Mouse (Mus musculus): ENCODE data around the gene Nek7. TPM values are rescaled to one million over a fixed set of nuclear protein-coding genes. Genes with fewer than 3 reads are reported as not detected.
A peak's percentile ranks its signal among the peaks of the same experiment; 100 is the strongest.

The Nek7 gene
- polyA plus RNA-seq, 1 experiment from 2014 or later = 13.8 TPM

DNA sequence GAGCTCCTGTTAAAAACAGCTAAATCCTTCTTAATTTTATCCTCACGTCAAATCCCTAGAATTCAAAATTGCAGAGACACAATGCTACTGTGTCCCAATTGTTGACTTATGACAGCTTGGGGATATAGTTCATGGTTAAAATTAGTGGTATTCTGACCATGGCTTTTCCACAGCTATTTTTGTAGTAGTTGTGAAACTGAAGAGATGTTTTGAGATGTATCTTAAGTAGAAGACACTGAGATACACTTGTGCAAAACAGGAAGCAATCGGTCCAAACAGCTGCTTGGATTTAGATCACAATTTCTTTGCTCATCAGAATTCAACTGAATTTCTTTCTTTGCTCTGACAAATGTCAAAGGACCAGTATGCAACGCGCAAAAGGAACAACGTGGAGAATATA lies 2.9 kb upstream of the Nek7 start:
- no peak for ATAC-seq (ENCODE audit: low read depth)
- 85% methylated on average over 5 of the region's 5 CpGs for WGBS

DNA sequence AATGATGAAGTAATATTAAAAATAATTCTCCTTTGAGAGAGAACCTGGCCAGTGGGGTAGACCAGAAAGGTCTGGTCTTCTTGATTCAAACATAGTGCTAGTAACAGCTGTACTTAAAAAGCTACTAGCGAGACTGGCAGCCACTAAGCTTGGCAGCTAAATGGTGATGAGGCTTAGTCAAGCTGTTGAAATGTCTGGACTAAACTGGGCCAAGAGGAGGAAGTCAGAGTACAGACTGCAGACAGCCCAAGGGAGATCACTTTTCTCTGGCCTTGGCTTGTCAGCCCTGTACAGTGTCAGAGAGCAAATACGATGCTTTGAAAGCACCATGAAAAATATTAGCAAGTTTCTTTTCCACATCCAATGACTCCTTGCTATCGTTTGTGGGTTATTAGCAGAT lies 2.5 kb upstream of the Nek7 start:
- no peak overlapping the region for H3K9ac ChIP-seq
- H3K4me1 ChIP-seq (replicated peaks) = peaks cover 21% of the 10 kb centered on the region
- 82% methylated on average over 3 of the region's 3 CpGs for WGBS
- no peaks in the 10 kb centered on the region for H3K36me3 ChIP-seq
- no peak overlapping the region for H3K4me3 ChIP-seq
- ATAC-seq (ENCODE audit: low read depth) = no peak
- no peak overlapping the region for H3K4me2 ChIP-seq
- H3K27ac ChIP-seq (replicated peaks) = no peak overlapping the region
- no peaks in the 10 kb centered on the region; the same call in 1 of the 2 replicates for H3K27me3 ChIP-seq
- H3K9me3 ChIP-seq = no peaks in the 10 kb centered on the region

More for the DNA sequence above, 2.9 kb upstream of the Nek7 start:
- Histone ChIP-seq H3K4me3 (no peak overlapping the region), H3K27ac (replicated peaks) (no peak overlapping the region), H3K9me3 (no peaks in the 10 kb centered on the region), H3K4me1 (replicated peaks) (peaks cover 17% of the 10 kb centered on the region), H3K27me3 (no peaks in the 10 kb centered on the region; the same call in 1 of the 2 replicates), H3K9ac (no peak overlapping the region), H3K36me3 (no peaks in the 10 kb centered on the region), H3K4me2 (no peak overlapping the region)

DNA sequence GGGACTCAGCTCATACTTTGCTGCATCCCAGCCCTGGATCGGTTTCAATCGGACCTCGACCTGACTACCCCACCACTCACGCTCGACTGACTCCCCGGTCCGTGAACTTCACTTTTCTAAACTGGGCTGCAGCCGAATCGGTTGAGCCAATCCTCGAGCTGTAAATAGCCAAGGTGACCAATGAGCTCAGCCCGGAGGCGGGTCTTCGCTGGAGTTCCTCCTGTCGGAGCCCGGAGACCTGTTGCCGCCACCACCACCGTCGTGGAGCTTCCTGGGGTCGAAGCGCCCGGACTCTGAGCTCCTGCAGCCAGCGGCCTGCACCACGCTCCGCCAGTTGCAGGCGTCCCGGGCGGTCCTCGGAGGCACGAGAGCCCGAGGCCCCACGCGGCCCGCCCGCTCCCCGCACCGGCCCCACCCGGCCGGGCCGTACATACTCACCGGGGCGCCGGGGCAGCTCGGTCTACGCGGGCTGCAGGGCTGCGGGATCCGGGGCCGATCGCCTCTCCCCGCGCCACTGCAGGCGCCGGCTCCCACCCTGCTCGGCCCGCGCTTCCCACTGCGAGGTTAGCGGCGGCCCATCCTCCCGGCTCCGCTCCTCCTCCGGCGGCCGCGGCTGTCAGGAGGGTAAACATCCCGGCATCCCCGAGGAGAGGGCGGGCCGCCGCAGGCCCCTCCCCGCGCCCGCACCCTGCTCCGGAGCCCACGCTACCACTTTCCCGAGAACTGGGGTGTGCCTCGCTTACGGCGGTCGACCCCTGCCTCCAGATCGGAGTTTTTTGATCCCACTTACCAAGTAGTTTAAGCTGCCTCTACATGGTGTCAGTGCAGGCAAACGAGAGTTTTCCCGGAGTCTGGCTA lies 598 bp downstream of the Nek7 start:
- under 1% methylated on average over 65 of the region's 83 CpGs for WGBS
- H3K27ac ChIP-seq (replicated peaks) = peak overlapping the region; percentile 87
- H3K9me3 ChIP-seq = no peaks in the 10 kb centered on the region
- peak overlapping the region; percentile 69 for H3K4me2 ChIP-seq
- H3K4me1 ChIP-seq (replicated peaks) = peaks cover 24% of the 10 kb centered on the region
- H3K9ac ChIP-seq = peak overlapping the region; percentile 79
- no peaks in the 10 kb centered on the region; the same call in 1 of the 2 replicates for H3K27me3 ChIP-seq
- peak overlapping the region; percentile 92 for H3K4me3 ChIP-seq
- ATAC-seq (ENCODE audit: low read depth) = peak; percentile 97
- H3K36me3 ChIP-seq = no peaks in the 10 kb centered on the region

DNA sequence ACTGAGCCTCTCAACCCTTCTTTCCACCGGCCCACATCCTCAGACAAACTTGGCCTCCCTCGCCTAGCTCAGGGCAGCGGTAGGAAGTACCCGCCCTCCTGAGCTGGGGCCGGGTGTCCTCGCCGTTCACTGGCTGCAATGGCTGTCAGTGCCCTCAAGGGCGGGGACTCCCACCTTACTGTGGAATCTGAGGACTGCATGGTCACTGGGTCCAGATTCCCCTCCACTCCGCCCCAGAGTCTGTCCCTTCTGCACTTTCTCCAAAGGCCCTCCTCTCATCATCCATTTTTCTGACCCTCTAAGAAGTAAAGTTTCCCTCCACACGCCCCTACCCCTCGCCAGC lies 2.0 kb downstream of the Nek7 start:
- Histone ChIP-seq H3K36me3 (no peaks in the 10 kb centered on the region), H3K9ac (peak overlapping the region; percentile 61), H3K4me1 (replicated peaks) (peaks cover 24% of the 10 kb centered on the region), H3K27me3 (no peaks in the 10 kb centered on the region; the same call in 1 of the 2 replicates), H3K9me3 (no peaks in the 10 kb centered on the region), H3K4me3 (peak overlapping the region; percentile 92), H3K4me2 (peak overlapping the region; percentile 69), H3K27ac (replicated peaks) (0 out of 2 replicates have a peak overlapping the region, but pooled peaks have one; percentile 18)
- WGBS = 4% methylated on average over 11 of the region's 11 CpGs
- ATAC-seq (ENCODE audit: low read depth) = peak; percentile 74

DNA sequence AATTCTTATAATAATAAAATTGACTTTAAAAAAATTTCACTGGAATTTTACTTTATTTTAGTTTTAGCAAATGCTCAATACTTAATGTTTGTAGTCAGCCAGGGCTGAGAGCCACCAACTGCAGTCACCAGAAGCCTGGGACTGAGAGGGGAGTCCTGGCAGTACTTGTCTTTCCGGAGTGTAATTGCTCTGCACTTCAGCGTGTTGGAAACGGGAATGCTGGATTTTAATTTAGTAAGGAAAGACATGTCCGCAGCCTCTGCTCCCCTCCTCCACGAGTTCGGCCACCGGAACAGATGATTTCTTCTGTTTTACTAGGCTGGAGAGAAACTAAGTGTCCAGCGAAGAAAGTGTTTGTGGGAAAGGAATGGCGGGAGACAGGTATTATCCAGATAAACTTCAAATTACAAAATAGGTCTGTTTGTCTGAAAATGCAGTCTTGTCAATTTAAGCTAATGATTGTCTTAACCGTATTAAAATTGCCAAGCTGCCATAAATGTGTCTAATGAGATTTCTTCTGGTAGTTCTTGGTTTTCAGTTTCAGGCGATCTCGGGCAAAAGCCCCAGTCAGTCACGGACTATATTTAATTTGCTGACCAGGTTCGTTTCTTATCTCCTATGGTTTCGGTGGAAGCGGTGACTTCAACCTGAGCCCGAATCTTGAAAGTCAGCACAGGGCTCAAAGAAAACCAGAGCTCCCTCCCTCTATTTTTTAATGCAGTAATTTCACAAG lies 2.5 kb downstream of the Nek7 start:
- 16% methylated on average over 17 of the region's 17 CpGs for WGBS
- Histone ChIP-seq H3K27me3 (no peaks in the 10 kb centered on the region; the same call in 1 of the 2 replicates), H3K9me3 (no peaks in the 10 kb centered on the region), H3K27ac (replicated peaks) (0 out of 2 replicates have a peak overlapping the region, but pooled peaks have one; percentile 18), H3K4me1 (replicated peaks) (peaks cover 24% of the 10 kb centered on the region), H3K4me2 (peak overlapping the region; percentile 69), H3K9ac (peak overlapping the region; percentile 61), H3K36me3 (no peaks in the 10 kb centered on the region), H3K4me3 (peak overlapping the region; percentile 92)
- ATAC-seq (ENCODE audit: low read depth) = no peak

DNA sequence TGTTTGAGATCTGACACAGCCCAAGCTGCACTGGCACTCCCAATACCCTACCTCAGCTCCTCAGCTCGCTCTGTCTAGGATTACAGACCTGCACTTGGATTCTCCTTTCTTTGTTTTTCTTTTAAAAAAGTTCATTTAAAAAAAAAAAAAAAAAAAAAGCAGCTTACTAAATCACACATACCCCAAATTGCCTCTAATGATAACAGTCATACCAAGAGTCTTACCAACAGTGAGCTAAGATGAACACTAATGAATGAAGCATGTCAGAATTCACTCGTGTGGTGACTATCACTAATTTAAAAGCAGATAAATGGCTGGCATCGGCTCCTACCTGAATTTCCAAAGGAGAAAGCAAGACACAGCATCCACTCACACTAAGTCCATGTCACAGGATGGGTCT lies 4.6 kb downstream of the Nek7 start:
- Histone ChIP-seq H3K9me3 (no peaks in the 10 kb centered on the region), H3K36me3 (no peaks in the 10 kb centered on the region), H3K9ac (no peak overlapping the region), H3K27me3 (no peaks in the 10 kb centered on the region), H3K4me3 (no peak overlapping the region), H3K27ac (replicated peaks) (no peak overlapping the region), H3K4me2 (no peak overlapping the region), H3K4me1 (replicated peaks) (peaks cover 24% of the 10 kb centered on the region)
- 83% methylated on average over 3 of the region's 3 CpGs for WGBS
- no peak for ATAC-seq (ENCODE audit: low read depth)

DNA sequence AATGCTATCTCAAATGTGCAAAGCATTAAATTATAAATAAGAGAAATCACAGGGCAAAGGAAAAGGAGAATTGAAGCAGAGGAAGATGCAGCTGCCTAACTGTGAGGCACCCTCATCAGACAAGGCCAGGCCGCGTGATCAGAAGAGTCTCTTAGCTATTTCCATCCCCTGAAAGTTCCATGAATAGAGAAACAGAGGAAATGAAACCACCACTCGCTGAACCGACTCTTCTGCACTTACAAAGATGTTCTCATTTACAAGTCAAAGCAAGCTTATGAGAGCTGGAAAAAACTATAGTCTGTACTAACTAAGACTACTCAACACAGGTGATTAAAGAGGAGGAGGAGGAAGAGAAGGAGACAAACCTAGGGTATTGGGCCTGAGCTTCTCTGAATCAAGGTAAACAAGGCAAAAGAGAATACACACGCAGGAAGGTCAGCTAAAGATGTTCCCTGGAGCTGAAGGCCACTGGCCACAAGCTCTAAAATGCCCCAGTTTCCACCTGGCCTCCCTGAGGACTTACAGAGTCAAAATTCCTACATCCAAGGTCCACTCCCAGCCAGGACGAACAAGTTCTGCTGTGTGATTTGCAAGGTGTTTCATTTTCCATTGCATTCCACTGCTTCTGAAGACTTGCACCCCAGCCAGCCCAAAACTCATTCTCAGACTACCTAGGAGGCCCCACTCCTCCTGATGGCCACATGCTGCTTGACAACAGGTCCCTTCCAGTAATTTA lies 5.2 kb downstream of the Nek7 start:
- Histone ChIP-seq H3K4me3 (no peak overlapping the region), H3K4me2 (no peak overlapping the region), H3K36me3 (no peaks in the 10 kb centered on the region), H3K27ac (replicated peaks) (no peak overlapping the region), H3K9me3 (no peaks in the 10 kb centered on the region), H3K9ac (no peak overlapping the region), H3K27me3 (no peaks in the 10 kb centered on the region), H3K4me1 (replicated peaks) (peaks cover 18% of the 10 kb centered on the region)
- WGBS = 72% methylated on average over 6 of the region's 6 CpGs
- no peak for ATAC-seq (ENCODE audit: low read depth)

DNA sequence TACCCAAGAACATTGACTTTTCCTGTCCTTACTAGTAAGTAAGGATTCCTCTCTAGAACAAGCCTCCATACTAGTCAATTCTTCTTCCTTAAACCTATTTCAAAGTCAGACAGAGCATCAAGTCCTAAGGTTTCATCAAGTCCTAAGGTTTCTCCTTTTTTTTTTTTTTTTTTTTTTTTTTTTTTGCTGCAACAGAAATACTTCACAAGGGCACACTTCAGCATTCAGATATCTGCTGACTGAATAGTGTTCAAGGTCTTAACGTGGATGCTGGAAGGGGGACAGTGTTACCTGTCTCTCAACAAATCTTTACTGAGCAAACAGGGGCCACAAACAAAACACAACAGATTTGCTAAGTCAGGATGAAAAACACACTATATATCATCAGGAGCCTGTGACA lies 7.8 kb downstream of the Nek7 start:
- Histone ChIP-seq H3K27ac (replicated peaks) (no peak overlapping the region), H3K4me2 (no peak overlapping the region), H3K9me3 (no peaks in the 10 kb centered on the region), H3K36me3 (no peaks in the 10 kb centered on the region), H3K4me3 (no peak overlapping the region), H3K4me1 (replicated peaks) (0 out of 2 replicates have a peak, but pooled peaks cover under 1% of the 10 kb centered on the region), H3K9ac (no peak overlapping the region), H3K27me3 (no peaks in the 10 kb centered on the region)
- no peak for ATAC-seq (ENCODE audit: low read depth)
- WGBS = 88% methylated on average over 1 of the region's 1 CpGs

DNA sequence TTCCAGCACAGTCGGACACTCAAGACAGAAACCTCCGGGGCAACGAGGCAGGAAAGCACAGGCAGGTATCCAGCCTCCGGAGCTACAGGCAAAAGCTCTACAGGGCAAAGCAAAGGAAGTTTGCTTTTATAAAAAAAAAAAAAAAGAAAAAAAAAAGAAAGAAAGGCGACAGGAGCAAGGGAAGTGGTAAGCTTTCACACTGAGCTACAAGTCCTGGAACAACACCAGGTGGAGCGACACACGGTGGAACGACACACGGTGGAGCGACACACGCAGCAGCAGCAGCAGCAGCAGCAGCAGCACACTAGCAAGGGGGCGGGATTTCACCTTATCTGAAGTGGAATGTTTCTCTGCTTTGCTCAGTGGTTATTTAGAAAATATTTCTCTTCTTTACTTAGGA lies 10.8 kb downstream of the Nek7 start:
- Histone ChIP-seq H3K36me3 (no peaks in the 10 kb centered on the region), H3K9ac (no peak overlapping the region), H3K4me1 (replicated peaks) (no peaks in the 10 kb centered on the region), H3K4me2 (no peak overlapping the region), H3K27ac (replicated peaks) (no peak overlapping the region), H3K9me3 (no peaks in the 10 kb centered on the region), H3K4me3 (no peak overlapping the region), H3K27me3 (no peaks in the 10 kb centered on the region)
- WGBS = 93% methylated on average over 12 of the region's 12 CpGs
- no peak for ATAC-seq (ENCODE audit: low read depth)

DNA sequence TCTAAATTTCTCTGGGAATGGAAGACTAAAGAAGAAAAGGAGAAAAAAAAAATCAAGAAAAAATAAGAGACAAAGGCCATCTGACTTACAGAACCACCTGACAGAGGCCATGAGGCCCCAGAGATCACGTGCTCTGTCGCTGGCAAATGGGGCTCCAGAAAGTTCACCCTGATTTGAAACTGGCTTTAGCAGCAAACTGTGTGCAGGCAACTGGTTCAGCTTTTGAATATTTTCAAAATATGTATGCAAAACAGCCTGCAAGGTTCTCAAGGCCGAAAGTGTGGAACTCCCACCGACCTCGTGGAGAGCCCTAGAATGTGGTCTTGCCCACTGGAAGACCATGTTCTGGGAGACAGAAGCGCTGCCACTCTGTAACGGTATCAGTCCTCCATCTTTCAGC lies 11.6 kb downstream of the Nek7 start:
- no peak overlapping the region for H3K4me3 ChIP-seq

DNA sequence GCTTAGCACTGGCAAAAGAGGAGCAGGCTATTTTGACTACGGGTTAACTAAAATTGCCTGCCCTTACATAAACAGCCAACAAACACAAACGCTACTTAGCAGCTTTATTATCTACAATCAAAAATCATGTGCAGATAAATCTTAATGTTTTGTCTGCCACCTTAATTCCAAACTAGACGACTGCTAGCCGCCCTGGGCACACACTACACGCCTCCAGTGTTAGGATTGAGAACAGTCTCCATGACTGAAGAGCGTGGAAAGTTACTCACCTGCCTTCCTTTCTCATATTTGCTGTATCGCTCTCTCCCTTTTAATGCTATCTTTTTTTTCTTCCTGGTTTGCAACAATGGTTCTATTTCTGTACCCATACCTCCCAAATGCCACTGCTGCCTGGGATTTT lies 12.1 kb downstream of the Nek7 start:
- Histone ChIP-seq H3K4me3 (no peak overlapping the region), H3K27ac (replicated peaks) (no peak overlapping the region), H3K9ac (no peak overlapping the region), H3K9me3 (no peaks in the 10 kb centered on the region), H3K4me2 (no peak overlapping the region), H3K27me3 (no peaks in the 10 kb centered on the region), H3K4me1 (replicated peaks) (no peaks in the 10 kb centered on the region), H3K36me3 (no peaks in the 10 kb centered on the region)
- WGBS = 92% methylated on average over 7 of the region's 7 CpGs
- ATAC-seq (ENCODE audit: low read depth) = no peak

More for the DNA sequence above, 11.6 kb downstream of the Nek7 start:
- ATAC-seq (ENCODE audit: low read depth) = no peak
- no peaks in the 10 kb centered on the region for H3K4me1 ChIP-seq (replicated peaks)
- no peak overlapping the region for H3K9ac ChIP-seq
- H3K27ac ChIP-seq (replicated peaks) = no peak overlapping the region
- no peaks in the 10 kb centered on the region for H3K36me3 ChIP-seq
- WGBS = 94% methylated on average over 7 of the region's 7 CpGs
- H3K9me3 ChIP-seq = no peaks in the 10 kb centered on the region
- no peak overlapping the region for H3K4me2 ChIP-seq
- H3K27me3 ChIP-seq = no peaks in the 10 kb centered on the region

DNA sequence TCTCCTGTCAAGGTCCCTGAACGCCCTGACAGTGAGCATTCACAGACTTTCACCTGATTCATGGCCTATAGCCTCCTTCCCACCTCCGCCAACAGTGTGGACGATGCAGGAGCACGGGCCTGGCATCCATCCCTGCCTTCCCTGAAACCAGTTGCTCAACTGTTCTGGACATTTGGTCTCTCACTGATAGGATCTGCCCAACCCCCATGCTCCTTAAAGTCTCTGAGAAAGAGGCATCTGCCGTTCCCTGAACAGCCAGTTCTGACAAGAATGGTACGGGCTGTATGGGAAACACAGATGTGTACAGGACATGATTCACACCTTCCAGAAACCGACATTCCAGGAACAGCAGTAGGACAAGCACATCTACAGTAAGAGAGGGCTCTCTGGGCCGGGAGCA lies 13.2 kb downstream of the Nek7 start:
- Histone ChIP-seq H3K4me2 (no peak overlapping the region), H3K27me3 (no peaks in the 10 kb centered on the region), H3K9ac (no peak overlapping the region), H3K36me3 (no peaks in the 10 kb centered on the region), H3K4me3 (no peak overlapping the region), H3K4me1 (replicated peaks) (no peaks in the 10 kb centered on the region), H3K27ac (replicated peaks) (no peak overlapping the region), H3K9me3 (no peaks in the 10 kb centered on the region)
- 84% methylated on average over 8 of the region's 8 CpGs for WGBS
- ATAC-seq (ENCODE audit: low read depth) = no peak

Measured in neural tube, embryonic 13.5 days (tissue).